Mouse (Mus musculus): Measurements from ENCODE around the gene Tfip11. TPM values are rescaled to one million over a fixed set of nuclear protein-coding genes. Genes with fewer than 3 reads are reported as not detected.
A peak's percentile ranks its signal among the peaks of the same experiment; 100 is the strongest.

Gene Tfip11
- total and polyA plus RNA-seq, 3 experiments: 34.6 to 44.7 TPM; not detected in 1

DNA sequence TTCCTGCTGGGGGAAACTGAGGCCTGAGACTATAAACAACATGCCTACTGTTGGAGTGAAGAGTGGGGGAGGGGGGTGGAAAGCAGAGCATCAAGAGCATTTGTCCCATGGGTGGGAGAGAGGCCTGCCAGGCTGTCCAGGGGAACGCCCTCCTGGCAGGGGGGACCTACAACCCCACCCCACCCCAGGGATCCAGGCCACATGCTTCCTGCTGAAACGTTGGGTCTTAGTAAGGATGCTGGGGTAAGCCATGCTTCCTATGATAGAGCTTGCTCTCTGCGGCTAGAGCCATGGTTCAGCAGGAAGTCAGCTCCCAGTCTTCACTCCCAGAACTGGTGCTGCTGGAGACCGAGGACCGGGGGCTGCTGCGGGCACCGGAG is 42.0 kb upstream of the Tfip11 start:
- Histone ChIP-seq H3K4me1 (ENCODE audit: control insufficient read depth in 1 of 2, insufficient read depth in 2 of 2, low read length in 2 of 2) (peaks cover 16 to 91% of the 10 kb centered on the region in 2 experiments), H3K36me3 (ENCODE audit: control insufficient read depth in 1 of 2, insufficient read depth in 2 of 2, low read length in 2 of 2) (peaks cover 0 to 82% of the 10 kb centered on the region in 2 experiments; a peak in 2 of 4 replicates), H3K9ac (ENCODE audit: control insufficient read depth, low read depth, low read length, poor library complexity, severe bottlenecking) (peak overlapping the region; percentile 39), H3K9me3 (replicated peaks; ENCODE audit: insufficient read depth, low read length) (no peaks in the 10 kb centered on the region), H3K27me3 (ENCODE audit: control insufficient read depth in 1 of 2, insufficient read depth in 2 of 2, low read length in 2 of 2) (no peaks in the 10 kb centered on the region), H3K79me2 (ENCODE audit: control insufficient read depth, insufficient read depth, low read length, poor library complexity) (peaks cover 75% of the 10 kb centered on the region), H3K4me3 (ENCODE audit: control insufficient read depth in 1 of 2, insufficient read depth in 1 of 2, low read depth in 2 of 2, low read length in 2 of 2) (peak overlapping the region in 1 of 2 experiments; percentile 15; a peak in 2 of 4 replicates), H3K27ac (ENCODE audit: control insufficient read depth, low read depth, low read length) (peak overlapping the region; percentile 86)
- no peak for DNase-seq (ENCODE audit: low read depth, low spot score)
- TF ChIP-seq JUND (IDR thresholded peaks at IDR 0.05; ENCODE audit: low read depth, low read length): no peak
- TF ChIP-seq SIN3A (IDR thresholded peaks at IDR 0.05; ENCODE audit: low read length): no peak
- TF ChIP-seq TCF12 (IDR thresholded peaks at IDR 0.05; ENCODE audit: low read depth, low read length): no peak
- TF ChIP-seq USF1 (IDR thresholded peaks at IDR 0.05; ENCODE audit: low read depth, low read length): no peak
- TF ChIP-seq MAX (IDR thresholded peaks at IDR 0.05; ENCODE audit: low read length): no peak
- TF ChIP-seq RCOR1 (IDR thresholded peaks at IDR 0.05; ENCODE audit: low read depth, low read length): no peak; the same call in 1 of the 2 replicates
- TF ChIP-seq NELFE (IDR thresholded peaks at IDR 0.05; ENCODE audit: low read depth, low read length): no peak
- no peak for TF ChIP-seq MYB (IDR thresholded peaks at IDR 0.05; ENCODE audit: low read depth, low read length)

DNA sequence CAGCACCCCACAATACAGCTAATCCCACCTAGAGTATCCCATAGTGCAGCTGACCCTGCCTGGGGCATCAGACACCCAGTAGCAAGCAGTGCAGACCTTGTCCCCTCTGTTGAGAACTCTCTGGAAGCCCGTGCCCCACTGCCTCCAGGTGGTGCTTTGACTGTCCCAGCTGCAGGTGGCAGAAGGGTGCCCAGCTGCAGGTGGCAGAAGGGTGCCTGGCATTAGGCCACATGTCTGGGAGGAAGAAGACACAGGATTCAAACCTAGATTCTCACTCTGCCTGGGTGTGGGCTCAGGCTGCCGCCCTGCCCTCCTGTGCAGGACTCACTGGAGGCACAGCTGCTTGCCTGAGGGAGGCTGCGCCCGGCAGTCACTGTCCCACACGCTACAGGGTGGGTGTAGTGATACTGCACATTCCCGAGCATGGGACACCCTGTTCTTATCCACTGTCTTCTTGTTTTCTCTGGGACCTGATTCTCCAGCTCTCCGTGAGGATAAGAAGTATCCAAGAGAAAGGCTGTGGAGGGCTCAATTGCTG is 40.5 kb upstream of the Tfip11 start:
- H3K27ac ChIP-seq (ENCODE audit: control insufficient read depth, low read depth, low read length): peak overlapping the region; percentile 36; the same call in 1 of the 2 replicates

DNA sequence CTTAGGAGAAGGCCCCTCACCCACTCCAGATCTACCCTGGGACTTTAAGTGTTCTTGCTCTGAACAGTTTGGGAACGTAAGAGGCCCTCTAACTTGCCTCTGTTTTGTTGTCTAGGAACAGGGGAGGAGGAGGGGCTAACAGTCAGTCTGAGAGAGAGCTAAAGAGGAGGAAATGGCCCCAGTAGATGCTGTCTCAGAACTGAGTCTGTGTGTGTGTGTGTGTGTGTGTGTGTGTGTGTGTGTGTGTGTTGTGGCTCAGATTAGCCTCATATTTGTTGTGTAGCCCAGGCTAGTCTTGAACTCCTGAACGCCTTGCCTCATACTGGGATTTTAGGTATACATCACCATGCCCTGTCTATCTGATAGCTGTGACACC is 39.6 kb upstream of the Tfip11 start:
- H3K36me3 ChIP-seq (ENCODE audit: control insufficient read depth in 1 of 2, insufficient read depth in 2 of 2, low read length in 2 of 2): peaks cover 0 to 61% of the 10 kb centered on the region in 2 experiments; a peak in 2 of 4 replicates
- no peaks in the 10 kb centered on the region for H3K9me3 ChIP-seq (replicated peaks; ENCODE audit: insufficient read depth, low read length)
- DNase-seq (ENCODE audit: low read depth, low spot score): peak; percentile 77
- peaks cover 73% of the 10 kb centered on the region for H3K79me2 ChIP-seq (ENCODE audit: control insufficient read depth, insufficient read depth, low read length, poor library complexity)
- peak overlapping the region; percentile 33; the same call in 1 of the 2 replicates for H3K9ac ChIP-seq (ENCODE audit: control insufficient read depth, low read depth, low read length, poor library complexity, severe bottlenecking)
- peaks cover 13 to 68% of the 10 kb centered on the region in 2 experiments for H3K4me1 ChIP-seq (ENCODE audit: control insufficient read depth in 1 of 2, insufficient read depth in 2 of 2, low read length in 2 of 2)
- peak overlapping the region in 1 of 2 experiments; percentile 1; a peak in 1 of 4 replicates for H3K4me3 ChIP-seq (ENCODE audit: control insufficient read depth in 1 of 2, insufficient read depth in 1 of 2, low read depth in 2 of 2, low read length in 2 of 2)
- H3K27ac ChIP-seq (ENCODE audit: control insufficient read depth, low read depth, low read length): peak overlapping the region; percentile 91
- H3K27me3 ChIP-seq (ENCODE audit: control insufficient read depth in 1 of 2, insufficient read depth in 2 of 2, low read length in 2 of 2): no peaks in the 10 kb centered on the region
- 0 out of 2 replicates have a peak, but pooled peaks have one; percentile 47 for TF ChIP-seq MAZ (IDR thresholded peaks at IDR 0.05; ENCODE audit: low read depth, low read length)
- TF ChIP-seq MAFK (IDR thresholded peaks at IDR 0.05; ENCODE audit: borderline replicate concordance, low read depth, low read length): no peak
- no peak for TF ChIP-seq POLR2AphosphoS5 (IDR thresholded peaks at IDR 0.05; ENCODE audit: borderline replicate concordance, low read depth, low read length)
- no peak for TF ChIP-seq MYC (IDR thresholded peaks at IDR 0.05; ENCODE audit: low read depth, low read length)
- 0 out of 2 replicates have a peak, but pooled peaks have one; percentile 4 for TF ChIP-seq MAX (IDR thresholded peaks at IDR 0.05; ENCODE audit: low read length)
- TF ChIP-seq POLR2AphosphoS2 (IDR thresholded peaks at IDR 0.05; ENCODE audit: low read length): no peak
- no peak; a peak in 1 of 4 replicates for TF ChIP-seq EP300 (IDR thresholded peaks at IDR 0.05; ENCODE audit: low read depth in 1 of 2, low read length in 2 of 2)
- TF ChIP-seq KAT2A (conservative IDR thresholded peaks at IDR 0.05; ENCODE audit: low read depth, low read length): no peak
- TF ChIP-seq TCF12 (IDR thresholded peaks at IDR 0.05; ENCODE audit: low read depth, low read length): peak; percentile 18; the same call in 1 of the 2 replicates
- TF ChIP-seq NRF1 (IDR thresholded peaks at IDR 0.05; ENCODE audit: insufficient read depth, low read depth, low read length, poor library complexity, severe bottlenecking): no peak
- no peak for TF ChIP-seq MXI1 (IDR thresholded peaks at IDR 0.05; ENCODE audit: low read depth, low read length)
- TF ChIP-seq ZC3H11A (IDR thresholded peaks at IDR 0.05; ENCODE audit: low read depth, low read length): no peak
- no peak for TF ChIP-seq E2F4 (IDR thresholded peaks at IDR 0.05; ENCODE audit: borderline replicate concordance, low read depth, low read length)
- TF ChIP-seq ZNF384 (IDR thresholded peaks at IDR 0.05; ENCODE audit: low read depth, low read length): no peak
- TF ChIP-seq BHLHE40 (IDR thresholded peaks at IDR 0.05; ENCODE audit: borderline replicate concordance, low read depth, low read length): no peak
- no peak for TF ChIP-seq CHD2 (IDR thresholded peaks at IDR 0.05; ENCODE audit: low read length)
- no peak for TF ChIP-seq TAL1 (IDR thresholded peaks at IDR 0.05; ENCODE audit: low read length)
- TF ChIP-seq HCFC1 (IDR thresholded peaks at IDR 0.05; ENCODE audit: low read depth, low read length): no peak

More for the DNA sequence above, 40.5 kb upstream of the Tfip11 start:
- DNase-seq (ENCODE audit: low read depth, low spot score): no peak
- peaks cover 13 to 78% of the 10 kb centered on the region in 2 experiments for H3K4me1 ChIP-seq (ENCODE audit: control insufficient read depth in 1 of 2, insufficient read depth in 2 of 2, low read length in 2 of 2)
- H3K9ac ChIP-seq (ENCODE audit: control insufficient read depth, low read depth, low read length, poor library complexity, severe bottlenecking): no peak overlapping the region
- no peaks in the 10 kb centered on the region for H3K27me3 ChIP-seq (ENCODE audit: control insufficient read depth in 1 of 2, insufficient read depth in 2 of 2, low read length in 2 of 2)
- H3K9me3 ChIP-seq (replicated peaks; ENCODE audit: insufficient read depth, low read length): no peaks in the 10 kb centered on the region
- H3K79me2 ChIP-seq (ENCODE audit: control insufficient read depth, insufficient read depth, low read length, poor library complexity): peaks cover 74% of the 10 kb centered on the region
- H3K4me3 ChIP-seq (ENCODE audit: control insufficient read depth in 1 of 2, insufficient read depth in 1 of 2, low read depth in 2 of 2, low read length in 2 of 2): no peak overlapping the region
- H3K36me3 ChIP-seq (ENCODE audit: control insufficient read depth in 1 of 2, insufficient read depth in 2 of 2, low read length in 2 of 2): peaks cover 0 to 70% of the 10 kb centered on the region in 2 experiments; a peak in 2 of 4 replicates
- TF ChIP-seq TCF12 (IDR thresholded peaks at IDR 0.05; ENCODE audit: low read depth, low read length) (peak; percentile 44; the same call in 1 of the 2 replicates), ZMIZ1 (IDR thresholded peaks at IDR 0.05; ENCODE audit: low read depth, low read length) (no peak)
